ENCODE assay signal across 9 mouse cellular contexts in genomic region chr11:115265771-115266399, GRCm38 (mm10). TPM values are rescaled to one million over a fixed set of nuclear protein-coding genes. Genes with fewer than 3 reads are reported as not detected.
DNase-seq lines count a peak whose midpoint lies in the region; ATAC-seq lines count a peak whose summit lies in the region.
"Had no signal": no experiment of that assay in that cellular context is flagged by ENCODE, and none has a peak within 500 bp of the region (broad histone marks: within the 10 kb centered on the region; RNA-seq: fewer than 3 reads in every experiment).

No protein-coding gene starts in this region.

- 3% methylated on average over 20 of the region's 20 CpGs for WGBS in heart, embryonic 11.5 days (ENCODE audit: insufficient replicate concordance)
- 4% methylated on average over 20 of the region's 20 CpGs for WGBS in neural tube, embryonic 15.5 days

- no peak for DNase-seq in heart, postnatal 14 days
- DNase-seq in thymus, postnatal 0 days (ENCODE audit: low spot score), result peak; percentile 39
- no peak for DNase-seq in thymus, postnatal 25 days
- DNase-seq in induced T-regulatory cell, adult 2 months (ENCODE audit: low read depth), result peak; percentile 51
- DNase-seq in left cerebral cortex, adult 8-10 months (ENCODE audit: low spot score in 2 of 2), result no peak
- no peak for DNase-seq in layer of hippocampus, postnatal 10 days (ENCODE audit: low spot score in 2 of 2)

- peak overlapping the region; percentile 47 for H3K4me3 ChIP-seq in heart, embryonic 11.5 days (ENCODE audit: low read depth, low read length)
- H3K4me3 ChIP-seq in neural tube, embryonic 15.5 days (replicated peaks), result peak overlapping the region; percentile 34; the same call in 1 of the 2 replicates

- no peak overlapping the region for H3K9ac ChIP-seq in heart, embryonic 11.5 days (ENCODE audit: low read depth, low read length)
- H3K9ac ChIP-seq in neural tube, embryonic 15.5 days (replicated peaks), result no peak overlapping the region

- ATAC-seq in heart, embryonic 11.5 days (replicated peaks; ENCODE audit: insufficient number of reproducible peaks, low FRiP score, low TSS enrichment), result no peak
- ATAC-seq in neural tube, embryonic 15.5 days (ENCODE audit: low FRiP score), result no peak

- peaks cover 88% of the 10 kb centered on the region for H3K27me3 ChIP-seq in heart, embryonic 11.5 days (ENCODE audit: control insufficient read depth, insufficient read depth, low read length)
- peaks cover 89% of the 10 kb centered on the region for H3K27me3 ChIP-seq in neural tube, embryonic 15.5 days (replicated peaks)

- intact Hi-C loops in heart, postnatal 14 days (cut with DNase I), result loop anchor here (1.0 to 5.0 kb wide), 2 partner anchors 64 to 184 kb away; no protein-coding TSS in a partner anchor

- H3K36me3 ChIP-seq in heart, embryonic 11.5 days (ENCODE audit: control insufficient read depth, insufficient read depth, low read length), result peaks cover 2% of the 10 kb centered on the region; the same call in 1 of the 2 replicates
- H3K36me3 ChIP-seq in neural tube, embryonic 15.5 days, result peaks cover 17% of the 10 kb centered on the region

- H3K27ac ChIP-seq in heart, embryonic 11.5 days (ENCODE audit: low read depth, low read length), result no peak overlapping the region
- H3K27ac ChIP-seq in neural tube, embryonic 15.5 days (replicated peaks), result no peak overlapping the region

- H3K9me3 ChIP-seq in heart, embryonic 11.5 days (replicated peaks; ENCODE audit: control insufficient read depth, low read length), result no peaks in the 10 kb centered on the region
- no peaks in the 10 kb centered on the region for H3K9me3 ChIP-seq in neural tube, embryonic 15.5 days (replicated peaks)

- H3K4me1 ChIP-seq in heart, embryonic 11.5 days (ENCODE audit: control insufficient read depth, insufficient read depth, low read length), result peaks cover 19% of the 10 kb centered on the region
- peaks cover 26% of the 10 kb centered on the region for H3K4me1 ChIP-seq in neural tube, embryonic 15.5 days

- peak overlapping the region; percentile 89 for H3K4me2 ChIP-seq in heart, embryonic 11.5 days
- H3K4me2 ChIP-seq in neural tube, embryonic 15.5 days, result peak overlapping the region; percentile 53; the same call in 1 of the 2 replicates

RNA-seq across cellular contexts. Expression of gene Grin2c, which starts 1.2 kb away (rescaled TPM):
- polyA plus RNA-seq in heart, embryonic 11.5 days (2014; fragmentation: Nextera tagmentation; extraction: Ambion mirVana), result 0.13 TPM in 1 of 2 replicates, not detected in the other
- under 1 TPM; 0.10 to 0.15 TPM for total RNA-seq in heart, postnatal 14 days (2021)
- 0.60 and 0.83 TPM in 2 replicates for polyA plus RNA-seq in thymus, postnatal 0 days (2015; fragmentation: Nextera tagmentation; extraction: Ambion mirVana)
- polyA plus RNA-seq in neural tube, embryonic 15.5 days (2015; fragmentation: Nextera tagmentation; extraction: Ambion mirVana), result 0.34 and 0.44 TPM in 2 replicates
- 10 to 100 TPM; 32.4 to 37.5 (median 36.3) TPM for total RNA-seq in left cerebral cortex, adult 8-10 months (2022)
- total RNA-seq in layer of hippocampus, postnatal 10 days (2021), result 10 to 100 TPM; 28.6 to 31.9 TPM

RNA-seq across cellular contexts. Expression of gene Fdxr, which starts 11.0 kb away (rescaled TPM):
- 10.0 and 12.0 TPM in 2 replicates for polyA plus RNA-seq in heart, embryonic 11.5 days (2014; fragmentation: Nextera tagmentation; extraction: Ambion mirVana)
- total RNA-seq in heart, postnatal 14 days (2021), result 1 to 10 TPM; 7.0 to 7.5 TPM
- polyA plus RNA-seq in thymus, postnatal 0 days (2015; fragmentation: Nextera tagmentation; extraction: Ambion mirVana), result 22.0 and 22.4 TPM in 2 replicates
- 18.6 and 21.5 TPM in 2 replicates for polyA plus RNA-seq in neural tube, embryonic 15.5 days (2015; fragmentation: Nextera tagmentation; extraction: Ambion mirVana)
- 10 to 100 TPM; 15.1 to 20.1 (median 17.5) TPM for total RNA-seq in left cerebral cortex, adult 8-10 months (2022)
- total RNA-seq in layer of hippocampus, postnatal 10 days (2021), result 10 to 100 TPM; 22.5 to 23.0 TPM

RNA-seq across cellular contexts. Expression of gene Fads6, which starts 31.6 kb away (rescaled TPM):
- 0.89 and 1.2 TPM in 2 replicates for polyA plus RNA-seq in heart, embryonic 11.5 days (2014; fragmentation: Nextera tagmentation; extraction: Ambion mirVana)
- total RNA-seq in heart, postnatal 14 days (2021), result 1 to 10 TPM; 1.2 to 1.3 TPM
- 0.37 and 0.39 TPM in 2 replicates for polyA plus RNA-seq in thymus, postnatal 0 days (2015; fragmentation: Nextera tagmentation; extraction: Ambion mirVana)
- 2.0 and 2.1 TPM in 2 replicates for polyA plus RNA-seq in neural tube, embryonic 15.5 days (2015; fragmentation: Nextera tagmentation; extraction: Ambion mirVana)
- total RNA-seq in left cerebral cortex, adult 8-10 months (2022), result 10 to 100 TPM; 18.4 to 21.9 (median 20.2) TPM
- total RNA-seq in layer of hippocampus, postnatal 10 days (2021), result 1 to 10 TPM; 7.6 to 8.1 TPM

RNA-seq across cellular contexts. Expression of gene Otop2, which starts 41.1 kb away (rescaled TPM):
- polyA plus RNA-seq in heart, embryonic 11.5 days (2014; fragmentation: Nextera tagmentation; extraction: Ambion mirVana), result not detected in 2 replicates
- total RNA-seq in heart, postnatal 14 days (2021), result not detected
- not detected in 2 replicates for polyA plus RNA-seq in thymus, postnatal 0 days (2015; fragmentation: Nextera tagmentation; extraction: Ambion mirVana)
- polyA plus RNA-seq in neural tube, embryonic 15.5 days (2015; fragmentation: Nextera tagmentation; extraction: Ambion mirVana), result 0.15 and 0.26 TPM in 2 replicates
- 1 to 10 TPM in 3 of 4 experiments, under 1 TPM in 1; 0.91 to 3.2 (median 1.5) TPM for total RNA-seq in left cerebral cortex, adult 8-10 months (2022)
- total RNA-seq in layer of hippocampus, postnatal 10 days (2021), result not detected
- total RNA-seq: left cerebral cortex, postnatal 4 days had no signal

RNA-seq across cellular contexts. Expression of gene Ush1g, which starts 56.0 kb away (rescaled TPM):
- 0.06 and 0.17 TPM in 2 replicates for polyA plus RNA-seq in heart, embryonic 11.5 days (2014; fragmentation: Nextera tagmentation; extraction: Ambion mirVana)
- total RNA-seq in heart, postnatal 14 days (2021), result under 1 TPM in 1 of 2 experiments, not detected in 1; 0.14 TPM
- polyA plus RNA-seq in thymus, postnatal 0 days (2015; fragmentation: Nextera tagmentation; extraction: Ambion mirVana), result not detected in 2 replicates
- polyA plus RNA-seq in neural tube, embryonic 15.5 days (2015; fragmentation: Nextera tagmentation; extraction: Ambion mirVana), result 0.09 and 0.14 TPM in 2 replicates
- total RNA-seq in left cerebral cortex, adult 8-10 months (2022), result under 1 TPM; 0.46 to 0.78 (median 0.59) TPM
- under 1 TPM; 0.14 to 0.16 TPM for total RNA-seq in layer of hippocampus, postnatal 10 days (2021)

Comparison
In these comparisons a context has a peak if more than half of its experiments do, and no peak if none do; other contexts are left out.
1. DNase-seq: peak in thymus, postnatal 0 days (single experiment) and induced T-regulatory cell, adult 2 months (single experiment); none in heart, postnatal 14 days (0 of 2), thymus, postnatal 25 days (single experiment), left cerebral cortex, adult 8-10 months (0 of 2) and layer of hippocampus, postnatal 10 days (0 of 2).
2. RNA of gene Grin2c, which starts 1.2 kb away (total RNA-seq): 32.4 to 37.5 TPM in left cerebral cortex, adult 8-10 months and 28.6 to 31.9 TPM in layer of hippocampus, postnatal 10 days; 0.10 to 0.15 TPM in heart, postnatal 14 days; every median in the first group is over 10 times any median in the second.